Mouse (Mus musculus) bone marrow macrophage, adult 2 months (primary cell): ENCODE results near the gene Creb5.

ENCODE experiments used
- CTCF ChIP-seq: IDR thresholded peaks from 2 replicates; pipeline ENCODE4 v1.5.1; 2012; ENCODE audit warnings: low read depth, mild to moderate bottlenecking, low read length, moderate library complexity
- POLR2A ChIP-seq: IDR thresholded peaks from 2 replicates; pipeline ENCODE4 v1.6.1; 2012; ENCODE audit warnings: mild to moderate bottlenecking, low read depth, low read length, borderline replicate concordance

DNA sequence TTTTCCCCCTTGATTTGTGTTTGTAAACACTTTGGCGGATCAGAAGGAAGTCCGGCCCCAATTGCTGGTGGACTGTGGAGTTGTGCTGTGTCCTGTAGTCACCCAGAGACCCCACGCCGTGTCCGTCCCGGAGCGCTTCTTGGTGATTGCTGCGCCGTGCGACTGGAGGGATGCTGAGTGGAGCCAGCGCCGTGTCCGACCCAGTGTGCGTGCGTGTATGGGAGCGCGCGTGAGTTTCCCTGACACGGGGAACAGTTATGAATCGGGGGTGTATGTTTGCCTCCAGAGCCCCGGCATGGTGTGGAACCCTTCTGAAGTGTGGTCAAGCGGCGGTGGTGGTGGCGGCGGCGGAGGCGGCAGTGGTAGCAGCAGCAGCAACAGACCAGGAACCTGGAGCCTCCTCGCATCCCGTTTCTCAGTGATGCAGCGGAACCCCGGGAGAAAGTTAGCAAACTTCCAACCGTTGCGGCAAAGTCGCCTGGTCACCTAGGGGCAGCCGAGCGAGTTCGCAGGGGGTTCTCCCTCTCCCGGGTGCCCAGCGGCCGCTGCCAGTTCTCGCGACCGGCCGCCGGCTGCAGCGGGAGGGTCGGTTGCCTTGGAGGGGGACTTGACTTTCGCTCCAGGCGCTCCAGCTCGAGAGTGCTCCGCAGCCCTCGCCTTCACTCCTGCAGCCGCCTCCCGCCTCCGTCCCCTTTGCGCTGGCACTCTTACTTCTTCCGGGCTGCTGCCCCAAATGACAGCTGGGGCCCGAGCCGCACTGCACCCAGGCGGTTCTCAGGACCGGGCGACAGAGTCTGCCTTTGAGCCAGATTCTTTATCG lies 702 bp downstream of the Creb5 start:
- TF ChIP-seq POLR2A (no peak), CTCF (no peak)
